Mouse (Mus musculus) liver, adult 2 months (tissue): Measurements from ENCODE around the gene Cdh15. TPM values are rescaled to one million over a fixed set of nuclear protein-coding genes. Genes with fewer than 3 reads are reported as not detected.

Source experiments
- DNase-seq: peaks from one replicate; pipeline ENCODE4 v3.0.0-alpha.2; 2011; ENCODE audit warnings: low read depth, low spot score; ENCODE audit errors: extremely low read depth
- H3K27ac ChIP-seq: fragments of 200-500 bp; replicated peaks from 2 replicates; pipeline ENCODE4 v1.5.1; 2012; ENCODE audit warnings: low read depth, mild to moderate bottlenecking, control low read depth, inconsistent platforms, low read length; ENCODE audit not compliant: insufficient read depth
- H3K27me3 ChIP-seq: fragments of 200-500 bp; 2 replicates; pipeline ENCODE4 v1.6.1; 2012; ENCODE audit warnings: mild to moderate bottlenecking, moderate library complexity, low read length, inconsistent platforms; ENCODE audit not compliant: control insufficient read depth, insufficient read depth
- H3K36me3 ChIP-seq: fragments of 200-500 bp; 2 replicates; pipeline ENCODE4 v1.6.1; 2012; ENCODE audit warnings: low read length, inconsistent platforms; ENCODE audit not compliant: control insufficient read depth, insufficient read depth
- H3K4me1 ChIP-seq: fragments of 200-500 bp; 2 replicates; pipeline ENCODE4 v1.6.1; 2011; ENCODE audit warnings: low read length; ENCODE audit not compliant: control insufficient read depth, insufficient read depth
- H3K4me3 ChIP-seq: fragments of 200-500 bp; 2 replicates; pipeline ENCODE4 v1.5.1; 2011; ENCODE audit warnings: low read depth, mild to moderate bottlenecking, control low read depth, low read length, moderate library complexity; ENCODE audit not compliant: insufficient read depth
- H3K79me2 ChIP-seq: fragments of 200-500 bp; 2 replicates; pipeline ENCODE4 v1.6.1; 2012; ENCODE audit warnings: inconsistent platforms, mild to moderate bottlenecking, low read length, moderate library complexity; ENCODE audit not compliant: control insufficient read depth, insufficient read depth
- H3K9ac ChIP-seq: fragments of 200-500 bp; 2 replicates; pipeline ENCODE4 v1.6.1; 2012; ENCODE audit warnings: low read depth, mild to moderate bottlenecking, control low read depth, inconsistent platforms, low read length
- CTCF ChIP-seq: fragments of 200-500 bp; IDR thresholded peaks from 2 replicates; pipeline ENCODE4 v1.5.1; 2011; ENCODE audit warnings: low read depth, low read length, control low read depth
- POLR2A ChIP-seq: fragments of 200-500 bp; IDR thresholded peaks from 2 replicates; pipeline ENCODE4 v1.6.1; 2011; ENCODE audit warnings: low read length, control low read depth; ENCODE audit not compliant: insufficient read depth; ENCODE audit errors: extremely low read depth
- WGBS: fragments of 180-500 bp; shearing (Covaris S2); methylation state at CpG from one replicate; pipeline ENCODE4 v1.1.7; 2018; 5-methylcytosine and 5-hydroxymethylcytosine counted together
- polyA plus RNA-seq: library from polyadenylated mRNA; depleted of rRNA; stranded (reverse); fragments of >200 nt; gene quantifications from 2 replicates; pipeline ENCODE4 v1.2.3, GENCODE M21; 2012
- total RNA-seq: library from RNA; depleted of rRNA; stranded (reverse); fragments of >200 nt; gene quantifications from 2 replicates; pipeline ENCODE4 v1.2.3, GENCODE M21; 2014

The Cdh15 gene
- total and polyA plus RNA-seq, 2 experiments: 0.11 TPM; not detected in 1

DNA sequence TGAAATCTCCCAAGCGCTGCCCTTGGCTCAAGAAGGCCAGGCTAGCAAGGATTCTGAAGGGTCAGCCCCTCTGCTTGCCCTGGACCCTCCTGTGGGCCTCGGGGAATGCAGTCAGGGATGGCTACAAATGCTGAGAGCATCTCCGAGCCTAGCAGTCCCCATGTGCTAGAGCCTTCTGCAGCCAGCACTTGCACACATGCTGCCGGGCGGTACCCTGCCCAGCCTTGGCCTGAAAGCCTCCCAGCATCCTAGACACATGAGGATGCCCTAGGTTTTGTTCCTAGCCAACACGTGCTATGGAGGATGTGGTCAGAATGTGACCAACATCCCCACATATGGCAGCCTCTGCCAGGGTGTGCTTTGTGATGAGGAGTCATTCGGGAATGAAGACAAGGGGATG lies 6.6 kb downstream of the Cdh15 start:
- Histone ChIP-seq H3K4me3 (no peak overlapping the region), H3K4me1 (peaks cover 19% of the 10 kb centered on the region), H3K27ac (no peak overlapping the region), H3K36me3 (no peaks in the 10 kb centered on the region), H3K79me2 (no peaks in the 10 kb centered on the region), H3K27me3 (no peaks in the 10 kb centered on the region), H3K9ac (no peak overlapping the region)
- DNase-seq: no peak
- 78% methylated on average over 7 of the region's 7 CpGs for WGBS
- TF ChIP-seq CTCF (no peak), POLR2A (no peak)

DNA sequence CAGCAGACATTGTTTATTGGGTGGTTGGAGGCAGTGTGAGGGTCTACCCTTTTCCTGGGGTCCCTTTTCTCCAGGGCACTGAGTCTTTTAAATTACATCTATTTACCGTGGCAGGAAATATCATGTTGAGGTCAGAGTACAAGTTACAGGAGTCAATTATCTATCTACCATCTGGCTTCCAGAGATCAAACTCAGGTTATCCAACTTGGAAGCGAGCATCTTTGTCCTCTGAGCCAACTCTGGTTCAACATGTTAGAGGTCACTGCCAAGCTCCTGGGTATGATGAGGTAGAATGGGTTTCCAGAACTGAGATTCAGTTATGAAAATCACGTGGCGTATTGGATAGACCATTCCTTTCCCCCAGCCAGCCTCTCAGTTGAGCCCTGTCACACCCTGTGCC lies 7.4 kb downstream of the Cdh15 start:
- DNase-seq: peak; percentile 98
- no peak for TF ChIP-seq CTCF
- no peak for TF ChIP-seq POLR2A
- Histone ChIP-seq H3K4me1 (peaks cover 21% of the 10 kb centered on the region), H3K4me3 (no peak overlapping the region), H3K27ac (peak overlapping the region; percentile 37), H3K79me2 (no peaks in the 10 kb centered on the region), H3K9ac (no peak overlapping the region), H3K36me3 (no peaks in the 10 kb centered on the region), H3K27me3 (no peaks in the 10 kb centered on the region)
- WGBS: 22% methylated on average over 4 of the region's 4 CpGs

- no peaks in the 10 kb centered on the region for H3K27me3 ChIP-seq
- DNase-seq: peak; percentile 50
- H3K36me3 ChIP-seq: no peaks in the 10 kb centered on the region
- no peak overlapping the region for H3K27ac ChIP-seq
- TF ChIP-seq CTCF: no peak
- no peak for TF ChIP-seq POLR2A
- no peak overlapping the region for H3K9ac ChIP-seq
- H3K4me1 ChIP-seq: peaks cover 21% of the 10 kb centered on the region
- H3K4me3 ChIP-seq: no peak overlapping the region
- WGBS: 70% methylated on average over 8 of the region's 8 CpGs
- H3K79me2 ChIP-seq: no peaks in the 10 kb centered on the region
Observed at GRCm38 (mm10) chr8:122856288-122856687, 8.5 kb downstream of the Cdh15 start.

- TF ChIP-seq CTCF: no peak
- TF ChIP-seq POLR2A: no peak
- Histone ChIP-seq H3K9ac (no peak overlapping the region), H3K4me3 (no peak overlapping the region), H3K36me3 (no peaks in the 10 kb centered on the region), H3K4me1 (peaks cover 15% of the 10 kb centered on the region), H3K27ac (peak overlapping the region; percentile 67), H3K79me2 (no peaks in the 10 kb centered on the region), H3K27me3 (no peaks in the 10 kb centered on the region)
- 64% methylated on average over 13 of the region's 13 CpGs for WGBS
- DNase-seq: no peak
Observed at GRCm38 (mm10) chr8:122859843-122860242, 12.1 kb downstream of the Cdh15 start.

DNA sequence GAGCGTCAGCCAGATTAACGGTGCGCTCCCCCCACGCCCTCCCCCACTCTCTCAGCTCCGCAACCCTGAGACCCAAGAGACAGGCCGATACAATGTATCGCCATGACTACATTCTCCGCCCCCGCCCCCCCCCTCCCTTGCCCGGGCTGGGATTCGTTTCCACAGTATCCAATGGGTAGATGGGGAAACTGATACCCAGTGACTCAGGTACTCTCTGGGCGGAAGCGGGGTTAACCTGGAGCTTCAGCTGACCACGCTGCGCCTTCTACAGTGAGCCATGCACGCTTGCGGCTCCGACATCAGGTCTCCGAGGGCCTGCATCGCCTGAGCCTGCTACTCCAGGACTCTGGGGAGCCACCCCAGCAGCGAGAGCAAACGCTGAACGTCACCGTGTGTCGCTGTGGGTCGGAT lies 17.0 kb downstream of the Cdh15 start:
- no peak for DNase-seq
- 62% methylated on average over 26 of the region's 26 CpGs for WGBS

GRCm38 (mm10) chr8:122865441-122865840 lies 17.7 kb downstream of the Cdh15 start:
- 66% methylated on average over 10 of the region's 10 CpGs for WGBS
- Histone ChIP-seq H3K27ac (no peak overlapping the region), H3K4me3 (no peak overlapping the region), H3K4me1 (peaks cover 8% of the 10 kb centered on the region), H3K9ac (no peak overlapping the region), H3K79me2 (no peaks in the 10 kb centered on the region), H3K36me3 (no peaks in the 10 kb centered on the region), H3K27me3 (no peaks in the 10 kb centered on the region)
- TF ChIP-seq CTCF: peak; percentile 76
- no peak for TF ChIP-seq POLR2A
- DNase-seq: no peak

More for the DNA sequence above, 17.0 kb downstream of the Cdh15 start:
- no peak overlapping the region for H3K27ac ChIP-seq
- no peaks in the 10 kb centered on the region for H3K27me3 ChIP-seq
- peaks cover 8% of the 10 kb centered on the region for H3K4me1 ChIP-seq
- no peak overlapping the region for H3K9ac ChIP-seq
- no peak overlapping the region for H3K4me3 ChIP-seq
- TF ChIP-seq CTCF (no peak), POLR2A (no peak)
- H3K79me2 ChIP-seq: no peaks in the 10 kb centered on the region
- H3K36me3 ChIP-seq: no peaks in the 10 kb centered on the region
